Mouse (Mus musculus) stomach, postnatal 0 days (tissue): ENCODE measurements at regions not wholly inside any gene's neighbourhood (a gene's known extent, or its start where the extent isn't known, plus 50 kb on each side); places are given as distances from the start of the nearest gene placed in this dataset.

ENCODE experiments used
- CTCF ChIP-seq: IDR thresholded peaks from 2 replicates; pipeline ENCODE4 v1.5.1; 2016; ENCODE audit warnings: antibody characterized with exemption, low read depth, mild to moderate bottlenecking, moderate library complexity
- EP300 ChIP-seq: optimal IDR thresholded peaks from 2 replicates; pipeline ENCODE3; 2016; ENCODE audit warnings: antibody characterized with exemption

DNA sequence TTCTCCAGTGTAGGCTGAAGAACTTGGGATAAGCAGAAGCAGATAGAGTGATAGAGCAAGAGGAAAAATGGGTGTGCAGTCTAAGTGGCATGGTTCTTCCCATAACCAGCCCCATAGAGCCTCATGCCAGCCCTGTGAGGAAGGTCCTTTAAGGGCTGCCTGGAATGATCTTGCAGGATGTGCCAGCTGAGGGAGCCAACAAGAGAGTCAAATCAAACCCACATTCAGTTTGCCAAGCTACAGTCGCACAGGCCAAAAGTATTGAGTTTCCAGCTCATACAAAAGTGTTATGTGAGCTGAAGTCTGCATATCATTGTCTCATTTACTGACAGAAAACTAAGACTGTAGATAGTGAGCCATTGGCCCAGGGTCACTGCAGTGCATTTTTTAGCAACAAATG, 53.7 kb upstream of the Xcl1 start:
- TF ChIP-seq CTCF (no peak), EP300 (no peak)
